Mouse (Mus musculus) myocyte (in vitro differentiated cells): ENCODE data around the gene Gm21188. TPM values are rescaled to one million over a fixed set of nuclear protein-coding genes. Genes with fewer than 3 reads are reported as not detected.
"Not testable (repeated sequence)": the region's sequence is repeated elsewhere in the genome, so short reads cannot be mapped to it uniquely, and the experiment has no call there.

ENCODE experiments used
- H3K27me3 ChIP-seq: one replicate; pipeline ENCODE4 v1.6.1; 2011; ENCODE audit not compliant: control insufficient read depth, insufficient read depth, insufficient read length
- H3K36me3 ChIP-seq: one replicate; pipeline ENCODE4 v1.6.1; 2011; ENCODE audit not compliant: control insufficient read depth, insufficient read depth
- H3K4me2 ChIP-seq: one replicate; pipeline ENCODE4 v1.6.1; 2011; ENCODE audit warnings: low read depth, control low read depth
- H3K4me3 ChIP-seq: one replicate; pipeline ENCODE4 v1.5.1; 2011; ENCODE audit warnings: mild to moderate bottlenecking, control low read depth, moderate library complexity
- H3K79me2 ChIP-seq: one replicate; pipeline ENCODE4 v1.6.1; 2011; ENCODE audit not compliant: control insufficient read depth, insufficient read depth
- H3ac ChIP-seq: one replicate; pipeline ENCODE4 v1.6.1; 2011; ENCODE audit not compliant: control insufficient read depth, insufficient read length
- polyA plus RNA-seq: library from polyadenylated mRNA; unstranded; fragments of >200 nt; fragmentation: generic; extraction: Trizol; gene quantifications from one replicate; pipeline ENCODE4 v1.2.1, GENCODE M21; 2012; ENCODE audit warnings: missing spikeins

Gene Gm21188
- not detected for polyA plus RNA-seq

- not testable (repeated sequence) for H3K4me3 ChIP-seq, H3K79me2 ChIP-seq, H3K36me3 ChIP-seq, H3K4me2 ChIP-seq, H3K27me3 ChIP-seq, H3ac ChIP-seq
These were observed at the start of gene Gm21188 for GRCm38 (mm10) chr13:120052085-120052484. TSS of gene Gm21188 (minus strand) at chr13:120052194.

- H3K36me3 ChIP-seq, H3K27me3 ChIP-seq, H3K4me2 ChIP-seq, H3ac ChIP-seq, H3K4me3 ChIP-seq, H3K79me2 ChIP-seq: not testable (repeated sequence)
These were observed 47.3 kb upstream of the Gm21188 start for GRCm38 (mm10) chr13:120099327-120099726.

GRCm38 (mm10) chr13:120096938-120097256 is 44.9 kb upstream of the Gm21188 start:
- not testable (repeated sequence) for H3K4me3 ChIP-seq, H3K4me2 ChIP-seq, H3K79me2 ChIP-seq, H3K27me3 ChIP-seq, H3K36me3 ChIP-seq, H3ac ChIP-seq

GRCm38 (mm10) chr13:120096241-120096937 is 44.4 kb upstream of the Gm21188 start:
- H3K4me3 ChIP-seq, H3K36me3 ChIP-seq: not testable (repeated sequence)
- H3K4me2 ChIP-seq: peak overlapping the region; percentile 42

GRCm38 (mm10) chr13:120092950-120093349 is 41.0 kb upstream of the Gm21188 start:
- not testable (repeated sequence) for H3K36me3 ChIP-seq, H3ac ChIP-seq, H3K27me3 ChIP-seq, H3K79me2 ChIP-seq, H3K4me2 ChIP-seq, H3K4me3 ChIP-seq

More at GRCm38 (mm10) chr13:120096241-120096937, 44.4 kb upstream of the Gm21188 start:
- not testable (repeated sequence) for H3ac ChIP-seq, H3K27me3 ChIP-seq, H3K79me2 ChIP-seq

- H3K36me3 ChIP-seq, H3K27me3 ChIP-seq, H3K4me3 ChIP-seq, H3ac ChIP-seq, H3K4me2 ChIP-seq, H3K79me2 ChIP-seq: not testable (repeated sequence)
These were observed 27.6 kb upstream of the Gm21188 start for GRCm38 (mm10) chr13:120079644-120080043.

GRCm38 (mm10) chr13:120070878-120071277 is 18.9 kb upstream of the Gm21188 start:
- not testable (repeated sequence) for H3ac ChIP-seq, H3K4me2 ChIP-seq, H3K79me2 ChIP-seq, H3K4me3 ChIP-seq, H3K36me3 ChIP-seq, H3K27me3 ChIP-seq

GRCm38 (mm10) chr13:120070012-120070598 is 18.1 kb upstream of the Gm21188 start:
- H3K4me3 ChIP-seq, H3ac ChIP-seq, H3K4me2 ChIP-seq, H3K36me3 ChIP-seq, H3K79me2 ChIP-seq, H3K27me3 ChIP-seq: not testable (repeated sequence)

- H3K4me2 ChIP-seq, H3K36me3 ChIP-seq, H3K79me2 ChIP-seq, H3K4me3 ChIP-seq, H3K27me3 ChIP-seq, H3ac ChIP-seq: not testable (repeated sequence)
These were observed 11.6 kb upstream of the Gm21188 start for GRCm38 (mm10) chr13:120063439-120064089.

GRCm38 (mm10) chr13:120062903-120063302 is 10.9 kb upstream of the Gm21188 start:
- H3K4me3 ChIP-seq, H3ac ChIP-seq, H3K4me2 ChIP-seq, H3K79me2 ChIP-seq, H3K27me3 ChIP-seq, H3K36me3 ChIP-seq: not testable (repeated sequence)

GRCm38 (mm10) chr13:120048608-120049007 is 3.4 kb downstream of the Gm21188 start:
- not testable (repeated sequence) for H3K79me2 ChIP-seq, H3ac ChIP-seq, H3K4me2 ChIP-seq, H3K27me3 ChIP-seq, H3K36me3 ChIP-seq, H3K4me3 ChIP-seq

GRCm38 (mm10) chr13:120048186-120048585 is 3.8 kb downstream of the Gm21188 start:
- H3K79me2 ChIP-seq, H3K36me3 ChIP-seq, H3K4me3 ChIP-seq, H3K4me2 ChIP-seq, H3K27me3 ChIP-seq, H3ac ChIP-seq: not testable (repeated sequence)
